Mouse (Mus musculus) G1E (cell line): ENCODE measurements around the gene Rpusd4.

Source experiments
- CTCF ChIP-seq: IDR thresholded peaks from 2 replicates; pipeline ENCODE4 v1.5.1; 2012; ENCODE audit warnings: low read depth, low read length, inconsistent platforms, mixed read lengths
- GATA1 ChIP-seq: IDR thresholded peaks from 2 replicates; pipeline ENCODE4 v1.6.1; 2012; ENCODE audit warnings: borderline replicate concordance, low read length, inconsistent platforms, mixed read lengths
- POLR2AphosphoS5 ChIP-seq: IDR thresholded peaks from 2 replicates; pipeline ENCODE4 v1.6.1; 2012; ENCODE audit warnings: low read depth, low read length, inconsistent platforms; ENCODE audit not compliant: insufficient replicate concordance

DNA sequence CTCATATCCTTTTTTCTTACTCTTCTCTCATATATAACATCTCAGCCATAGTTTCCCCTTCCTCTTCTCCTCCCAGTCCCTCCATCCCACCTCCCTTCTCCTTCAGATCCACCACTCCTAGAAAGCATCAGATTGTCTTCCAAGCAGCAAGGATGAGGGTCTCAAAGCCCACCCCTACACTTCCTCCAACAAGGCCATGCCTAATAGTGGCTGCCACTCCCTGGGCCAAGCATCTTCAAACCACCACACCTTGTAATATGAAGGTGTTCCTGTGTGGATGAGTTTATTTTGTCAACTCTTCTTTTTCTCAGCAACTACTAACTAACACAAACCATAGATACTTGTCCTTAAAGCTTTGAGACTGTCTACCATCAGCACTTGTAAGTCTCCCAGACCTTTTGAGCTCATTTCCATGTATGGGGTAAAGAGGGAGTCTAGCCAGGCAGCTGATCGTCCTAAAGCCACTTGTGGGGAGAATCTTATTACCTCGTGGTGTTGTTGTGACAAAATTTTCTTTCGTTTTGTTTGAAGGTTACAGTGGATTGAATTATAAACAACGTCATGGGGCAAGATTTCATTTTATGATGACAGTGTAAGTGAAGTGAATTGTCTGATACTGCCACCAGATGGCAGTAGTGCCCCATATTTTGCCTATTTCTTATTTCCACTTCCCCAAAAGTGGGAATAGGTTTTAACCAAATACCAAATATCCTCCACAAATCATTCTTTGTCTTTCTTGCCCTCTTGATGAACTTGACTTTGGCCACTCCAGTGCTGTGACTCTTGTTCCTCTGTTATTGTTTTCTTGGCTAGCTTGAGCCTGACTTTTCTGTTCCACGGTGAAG, 14.6 kb downstream of the Rpusd4 start:
- TF ChIP-seq CTCF (peak; percentile 15; the same call in 1 of the 2 replicates), POLR2AphosphoS5 (no peak), GATA1 (no peak)
